Mouse (Mus musculus): ENCODE data around the gene Glyatl3. TPM values are rescaled to one million over a fixed set of nuclear protein-coding genes. Genes with fewer than 3 reads are reported as not detected.
A peak's percentile ranks its signal among the peaks of the same experiment; 100 is the strongest.

The Glyatl3 gene
- not detected for total RNA-seq (2021)

DNA sequence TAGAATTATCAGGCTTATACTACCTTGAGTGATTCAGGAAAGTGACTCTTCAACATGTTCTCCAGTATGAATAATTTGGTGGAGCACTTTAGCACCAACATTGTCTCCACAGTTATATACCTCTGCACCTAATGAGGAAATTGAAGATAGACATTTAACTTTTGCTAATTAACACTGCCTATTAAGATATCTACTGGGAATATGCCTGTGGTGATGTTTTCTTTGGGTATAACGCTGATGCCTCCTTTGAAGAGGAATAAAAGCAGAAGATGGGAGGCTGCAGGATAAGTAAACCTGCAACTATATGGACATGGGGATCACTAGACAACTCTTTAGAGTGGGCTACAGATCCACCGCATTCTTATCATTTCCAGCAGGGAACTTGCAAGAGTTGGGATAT lies at the start of gene Glyatl3:
TSS of gene Glyatl3 (minus strand) at position 101 of the 400 bp plus-strand sequence.
- intact Hi-C loops (cut with DNase I) = loop anchor here (10.0 kb wide), 1 partner anchor 1061 kb away; no protein-coding TSS in a partner anchor
- DNase-seq = no peak

DNA sequence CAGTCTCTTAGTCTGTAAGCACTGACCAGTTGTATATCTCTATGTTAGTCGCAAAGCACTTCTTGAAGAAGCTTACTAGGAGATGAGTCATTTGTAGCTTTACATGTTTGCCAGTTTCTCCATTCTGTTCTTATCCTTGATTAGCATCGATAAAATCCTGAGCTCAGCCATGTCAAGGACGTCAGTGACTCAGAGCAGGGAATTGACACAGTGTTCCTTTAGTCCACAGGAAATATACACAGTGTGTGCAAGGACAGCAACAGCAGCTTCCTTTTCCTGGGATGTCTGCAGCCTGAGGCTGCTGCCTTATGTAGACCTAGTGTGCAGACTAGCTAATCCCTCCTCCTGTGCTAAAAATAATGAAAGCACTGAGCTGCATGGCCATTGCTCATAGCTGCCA lies 34.4 kb upstream of the Glyatl3 start:
- intact Hi-C loops (cut with DNase I) = no loop called here
- DNase-seq = no peak

DNA sequence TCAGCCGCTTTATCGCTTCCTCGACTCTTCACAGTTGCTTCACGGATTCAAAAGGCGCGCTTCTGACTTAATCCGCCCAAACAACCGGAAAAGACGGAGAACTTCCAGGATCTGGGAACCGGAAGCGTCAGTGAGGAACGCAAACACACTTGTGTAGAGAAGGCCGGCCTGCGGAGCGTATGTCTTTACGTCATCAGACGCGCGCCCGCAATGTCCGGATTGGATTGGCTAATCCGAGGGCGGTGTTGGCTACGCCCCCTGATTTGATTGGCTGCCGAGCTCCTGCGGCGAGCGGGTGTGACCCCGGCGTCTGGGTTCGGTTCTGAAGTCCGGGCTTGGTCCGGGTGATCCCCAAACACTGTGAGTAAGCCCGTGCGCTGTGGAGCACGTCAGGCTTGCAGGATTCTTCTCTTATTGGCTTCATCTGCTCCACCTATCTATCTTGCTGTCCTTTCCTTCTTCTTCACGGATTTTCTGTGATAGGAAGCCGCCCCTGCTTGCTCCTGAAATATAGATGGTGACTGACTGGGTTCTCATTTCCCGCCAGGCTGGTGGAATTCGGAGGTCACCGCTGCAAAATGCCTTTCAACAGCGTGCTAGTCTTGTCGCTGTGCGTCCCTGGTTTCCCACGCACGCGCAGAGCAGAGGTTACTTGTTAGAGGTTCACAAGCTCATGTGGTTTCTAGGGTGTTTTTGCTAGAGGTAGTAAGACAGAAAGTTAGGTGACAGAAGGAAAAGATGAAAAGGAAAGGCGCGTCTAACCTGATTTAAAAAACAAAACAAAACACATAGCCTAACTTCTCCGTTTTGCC lies 20.5 kb upstream of the Glyatl3 start, which contains the start of the genes Mut and Cenpq:
TSS of gene Mut (plus strand) at position 266 of the 812 bp plus-strand sequence.
TSS of gene Cenpq (minus strand) at position 628 of the 812 bp plus-strand sequence.
- DNase-seq = peak; percentile 99
- intact Hi-C loops (cut with DNase I) = no loop called here

DNA sequence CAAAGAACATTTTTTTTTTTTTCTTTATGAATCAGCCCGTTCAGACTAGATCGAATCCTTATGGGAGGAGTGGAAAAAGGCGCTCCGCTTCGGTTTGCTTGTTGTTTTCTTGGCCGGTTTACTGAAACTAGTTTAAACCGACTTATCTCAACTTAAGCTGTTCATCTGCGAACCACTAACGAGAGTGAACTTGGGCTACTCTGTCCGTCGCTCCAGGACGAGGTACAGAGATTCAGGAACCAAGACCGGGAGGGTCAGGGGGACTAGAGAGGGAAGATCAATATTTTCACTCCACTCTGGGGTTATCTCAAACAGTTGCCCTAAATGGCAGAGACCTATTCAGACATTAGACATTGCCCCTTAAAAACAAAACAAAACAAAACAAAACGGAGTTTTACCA lies 19.8 kb upstream of the Glyatl3 start:
- intact Hi-C loops (cut with DNase I) = no loop called here
- DNase-seq = no peak

DNA sequence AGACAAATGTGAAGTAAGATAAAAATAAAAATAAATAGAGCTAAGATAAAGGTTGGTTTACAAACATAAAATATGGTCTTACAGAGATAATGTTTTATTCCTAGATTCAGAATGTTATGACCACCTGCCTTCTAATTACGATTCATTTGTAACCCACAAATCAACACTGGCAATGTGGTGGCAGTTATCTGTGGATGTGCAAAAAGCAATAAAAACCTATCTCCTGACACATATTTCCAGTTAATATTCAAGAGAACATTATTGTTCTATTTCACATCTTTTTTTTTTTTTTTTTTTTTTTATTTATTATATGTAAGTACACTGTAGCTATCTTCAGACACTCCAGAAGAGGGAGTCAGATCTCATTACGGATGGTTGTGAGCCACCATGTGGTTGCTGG lies 1.3 kb upstream of the Glyatl3 start:
- intact Hi-C loops (cut with DNase I) = loop anchor here (10.0 kb wide), 1 partner anchor 1059 kb away; no protein-coding TSS in a partner anchor

DNA sequence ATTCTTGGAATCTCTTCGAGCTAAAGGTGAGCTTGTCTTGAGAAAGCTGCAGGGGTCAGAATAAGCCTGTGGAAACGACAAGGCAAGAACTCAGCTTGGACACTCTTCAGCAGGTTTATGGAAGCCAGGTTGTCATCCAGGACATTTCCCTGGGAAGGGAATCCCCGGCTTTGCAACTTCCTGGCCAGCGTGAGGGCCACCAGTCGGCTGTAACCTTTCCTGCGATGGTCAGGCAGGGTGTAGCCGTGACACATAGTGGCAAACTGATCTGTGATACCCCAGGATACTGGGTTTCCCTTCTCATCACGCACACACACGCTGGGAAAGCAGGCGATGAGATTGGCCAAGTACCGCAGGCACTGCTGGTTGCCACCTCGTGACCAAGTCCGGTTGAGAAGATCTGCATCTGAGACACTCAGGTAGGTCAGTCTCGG lies 9.4 kb downstream of the Glyatl3 start:
- peak in 1 of 2 experiments; percentile 7 for DNase-seq
- intact Hi-C loops (cut with DNase I) = no loop called here

More for the DNA sequence above, 1.3 kb upstream of the Glyatl3 start:
- no peak for DNase-seq

DNA sequence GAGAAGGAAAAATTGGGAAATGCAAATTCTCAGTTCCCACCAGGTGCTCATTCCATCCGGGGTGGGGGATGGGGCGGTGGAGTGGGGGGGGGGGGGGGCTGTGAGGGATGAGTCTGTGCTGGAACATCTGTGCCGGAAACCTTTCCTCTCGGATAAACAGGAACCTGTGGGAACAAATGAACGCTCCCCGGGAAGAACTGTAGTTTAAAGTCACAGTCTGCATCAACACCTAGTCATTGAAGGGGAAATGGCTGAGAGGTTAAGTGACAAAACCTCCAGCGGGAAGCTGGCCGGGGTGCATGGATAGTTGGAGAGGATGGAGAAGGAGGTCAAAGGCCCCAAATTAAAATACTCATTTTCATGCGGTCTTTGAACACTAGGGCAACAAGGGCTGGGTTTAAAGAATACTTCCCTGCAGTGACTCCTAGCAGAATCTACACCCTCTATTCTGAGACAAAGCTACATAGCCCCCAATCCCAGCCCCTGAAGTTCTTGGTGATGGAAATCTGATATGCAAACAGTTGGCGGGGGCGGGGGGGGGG lies 10.0 kb downstream of the Glyatl3 start:
- peak in 1 of 2 experiments; percentile 7 for DNase-seq
- intact Hi-C loops (cut with DNase I) = no loop called here

DNA sequence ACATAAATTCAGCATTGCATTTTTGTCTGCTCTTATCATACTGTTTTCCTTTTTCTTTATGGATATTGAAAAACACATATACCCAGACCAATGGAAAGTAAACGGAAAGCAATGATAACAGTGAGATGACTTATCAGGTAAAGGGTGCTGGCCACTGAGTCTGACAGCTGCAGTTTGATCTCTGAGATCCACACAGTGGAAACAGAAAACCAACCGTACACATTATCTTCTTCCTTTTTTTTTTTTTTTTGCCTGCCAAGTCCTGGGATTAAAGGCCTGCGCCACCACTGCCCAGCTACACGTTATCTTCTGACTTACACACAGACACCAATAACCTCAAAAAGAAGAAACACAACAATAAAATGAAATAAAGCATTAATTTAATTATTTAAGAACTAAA lies 10.8 kb downstream of the Glyatl3 start:
- DNase-seq = no peak
- intact Hi-C loops (cut with DNase I) = no loop called here

DNA sequence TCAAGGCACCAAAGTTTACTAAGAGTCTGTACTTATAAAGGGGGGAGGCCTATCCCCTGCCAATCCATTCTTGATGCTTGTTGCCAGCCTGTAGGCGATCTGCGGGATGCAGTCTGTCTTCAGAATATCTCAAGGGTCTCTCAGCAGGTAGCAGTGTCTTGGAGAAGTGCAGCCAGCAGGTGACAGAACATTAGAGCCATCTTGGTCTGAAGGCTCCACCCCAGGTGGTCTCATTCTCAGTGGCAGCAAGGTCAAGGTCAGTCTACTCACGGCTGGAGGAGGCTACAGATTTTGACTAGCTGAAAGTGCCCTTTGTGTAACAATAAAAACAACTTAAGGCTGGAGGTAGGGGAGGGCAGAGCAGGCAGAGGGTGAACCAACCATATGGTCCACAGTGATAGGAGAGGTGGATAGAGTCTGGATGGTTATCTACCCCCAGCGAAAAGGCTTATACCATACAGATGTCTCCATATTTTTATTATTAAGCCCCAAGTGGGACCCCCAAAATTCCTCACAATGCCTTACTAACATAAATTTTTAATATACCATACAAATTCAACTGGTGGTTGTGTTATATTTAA lies 14.3 kb downstream of the Glyatl3 start:
- intact Hi-C loops (cut with DNase I) = no loop called here
- no peak for DNase-seq

DNA sequence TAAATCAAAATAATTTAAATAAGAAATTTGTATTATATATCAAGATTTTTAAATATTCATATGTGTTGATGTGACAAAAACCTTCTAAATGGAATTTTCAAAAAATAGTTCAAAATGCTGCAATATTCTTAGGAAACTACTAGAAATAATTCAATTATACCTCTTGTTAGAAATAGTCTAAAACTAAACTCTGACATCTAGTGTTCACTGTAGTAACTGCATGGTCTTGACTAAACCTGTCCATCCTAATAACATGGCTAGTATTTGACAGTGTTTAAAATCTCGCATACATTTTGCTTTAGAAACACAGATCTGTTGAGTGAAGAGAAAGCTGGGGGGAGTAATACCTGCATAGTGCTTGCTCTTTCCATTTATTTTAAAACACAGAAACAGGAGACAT lies 17.3 kb downstream of the Glyatl3 start:
- peak in 1 of 2 experiments; percentile 20 for DNase-seq
- intact Hi-C loops (cut with DNase I) = loop anchor here (1.0 to 2.0 kb wide), 2 partner anchors 60 to 72 kb away; no protein-coding TSS in a partner anchor

DNA sequence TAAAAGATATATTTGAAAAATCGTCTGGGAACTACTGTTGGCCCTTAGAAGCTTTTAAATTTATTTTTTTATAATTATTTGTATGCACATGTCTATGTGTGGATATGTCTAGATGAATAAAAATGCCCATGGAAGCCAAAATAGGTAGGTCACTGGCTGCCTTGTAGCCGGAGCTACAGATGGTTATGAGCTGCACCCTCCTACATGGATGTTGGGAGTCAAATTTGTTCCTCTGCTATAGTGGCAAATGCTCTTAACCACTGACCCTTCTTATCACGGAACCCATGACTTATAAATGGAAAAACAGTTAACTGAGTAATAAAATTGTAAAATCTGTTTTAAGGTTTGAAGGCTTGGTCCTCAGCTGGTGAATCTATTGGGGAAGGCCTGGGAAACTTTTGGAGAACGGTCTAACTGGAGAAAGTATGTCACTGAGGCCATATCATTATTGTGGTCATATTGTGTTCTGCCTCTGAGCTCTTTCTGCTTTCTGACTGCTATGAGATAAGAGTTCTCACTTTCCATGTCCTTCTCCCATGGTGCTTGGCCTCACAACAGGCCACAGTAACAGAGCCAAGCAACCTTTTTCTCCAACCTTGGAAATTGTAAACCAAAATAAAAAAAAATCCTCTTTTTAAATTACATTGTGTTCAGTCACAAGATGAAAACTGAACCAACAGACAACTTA lies 26.2 kb downstream of the Glyatl3 start:
- intact Hi-C loops (cut with DNase I) = no loop called here
- DNase-seq = no peak

DNA sequence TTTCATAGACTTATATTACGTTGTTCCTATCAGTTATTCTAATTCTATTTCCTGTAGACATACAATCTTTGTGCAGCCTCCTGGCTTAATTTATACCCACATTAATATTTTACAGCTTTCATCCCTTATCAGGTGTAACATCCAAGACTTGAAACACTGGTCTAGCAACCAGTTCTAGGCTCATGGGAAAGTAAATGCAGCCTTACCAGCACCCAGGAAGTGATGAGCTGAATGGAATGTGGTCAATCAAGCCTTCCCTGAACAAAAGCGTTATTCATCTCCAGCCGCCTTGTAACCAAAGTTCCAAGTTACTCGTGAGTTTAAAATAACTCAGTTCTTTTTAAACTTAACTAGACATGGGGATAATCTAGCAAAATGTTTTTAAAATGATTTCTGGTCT lies 29.0 kb downstream of the Glyatl3 start:
- intact Hi-C loops (cut with DNase I) = no loop called here
- no peak for DNase-seq

DNA sequence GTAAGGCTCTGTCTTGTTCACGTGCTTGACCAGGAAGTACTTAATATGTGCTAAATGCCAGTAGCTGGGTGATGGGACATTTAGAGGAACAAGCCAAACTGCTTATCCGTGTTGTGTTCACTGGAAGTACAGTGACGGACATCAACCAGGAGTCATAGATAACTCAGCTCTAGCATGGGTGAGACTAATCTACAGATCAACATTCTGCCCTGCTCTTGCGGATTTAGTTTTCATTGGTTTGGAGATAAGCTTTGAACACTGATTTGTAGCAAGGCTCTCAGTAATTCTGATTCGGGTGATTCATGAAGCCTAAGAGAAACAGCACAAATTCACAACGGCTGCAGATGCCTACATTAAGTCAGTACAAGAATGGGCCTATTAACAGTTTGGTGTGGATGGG lies 32.0 kb downstream of the Glyatl3 start:
- no peak for DNase-seq
- intact Hi-C loops (cut with DNase I) = no loop called here

DNA sequence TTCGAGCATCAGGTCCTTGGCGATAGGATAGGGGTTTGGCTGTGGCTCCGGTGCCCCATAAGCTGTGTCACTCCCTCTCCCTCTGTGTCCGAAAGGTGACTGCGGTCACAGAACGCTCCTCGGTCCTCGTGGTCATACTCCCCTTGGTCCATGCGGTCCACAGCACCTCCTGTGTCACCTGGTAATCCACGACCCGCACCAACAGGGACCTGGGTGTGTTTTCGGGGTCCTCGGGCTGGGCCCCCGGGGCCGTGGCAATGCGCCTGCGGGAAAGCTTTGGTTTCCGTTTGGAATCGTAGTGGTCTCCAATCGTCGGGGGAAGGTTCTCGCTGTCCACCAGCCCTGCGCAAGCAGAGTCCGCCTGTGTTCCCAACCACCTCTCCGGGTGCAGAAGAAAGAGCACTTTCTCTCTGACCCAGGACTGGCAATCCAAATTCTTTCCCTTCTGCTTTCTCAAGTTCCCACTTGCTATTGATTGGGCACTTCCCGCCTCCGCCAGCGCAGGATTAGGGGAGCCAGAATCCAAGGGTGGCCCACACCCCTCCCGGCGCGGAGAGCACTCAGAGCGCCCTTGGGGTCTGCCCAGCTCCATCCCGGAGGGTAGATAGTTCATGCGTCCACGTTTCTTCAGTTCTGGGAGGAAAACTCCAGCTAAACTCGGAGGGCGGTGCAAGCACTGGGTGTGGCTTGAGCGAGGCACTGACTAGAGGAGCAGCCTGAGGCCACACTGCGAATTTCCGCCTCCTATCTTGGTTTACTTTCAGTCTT lies 34.0 kb downstream of the Glyatl3 start, which contains the start of gene 9130008F23Rik:
TSS of gene 9130008F23Rik (minus strand) at position 636 of the 768 bp plus-strand sequence.
- DNase-seq = peak; percentile 59 to 63
- intact Hi-C loops (cut with DNase I) = no loop called here

DNA sequence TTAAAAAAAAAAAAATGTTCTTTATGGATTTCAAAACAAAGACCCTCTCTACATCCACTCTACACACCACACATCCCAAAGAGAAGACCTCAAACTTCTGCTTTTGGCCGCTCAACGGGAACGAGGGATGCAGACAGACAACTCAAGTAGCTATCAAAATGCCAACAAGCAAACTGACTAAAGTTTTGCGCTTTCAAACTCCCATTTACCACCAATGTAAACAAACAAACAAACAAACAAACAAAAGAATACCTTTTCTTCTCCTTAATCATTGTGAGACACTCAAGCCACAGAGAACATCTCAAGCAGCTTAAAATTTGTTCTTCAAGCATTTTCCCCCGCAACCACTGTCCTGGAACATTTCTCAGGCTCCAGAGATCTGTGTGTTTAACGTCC lies 34.6 kb downstream of the Glyatl3 start:
- no peak for DNase-seq
- intact Hi-C loops (cut with DNase I) = no loop called here

DNA sequence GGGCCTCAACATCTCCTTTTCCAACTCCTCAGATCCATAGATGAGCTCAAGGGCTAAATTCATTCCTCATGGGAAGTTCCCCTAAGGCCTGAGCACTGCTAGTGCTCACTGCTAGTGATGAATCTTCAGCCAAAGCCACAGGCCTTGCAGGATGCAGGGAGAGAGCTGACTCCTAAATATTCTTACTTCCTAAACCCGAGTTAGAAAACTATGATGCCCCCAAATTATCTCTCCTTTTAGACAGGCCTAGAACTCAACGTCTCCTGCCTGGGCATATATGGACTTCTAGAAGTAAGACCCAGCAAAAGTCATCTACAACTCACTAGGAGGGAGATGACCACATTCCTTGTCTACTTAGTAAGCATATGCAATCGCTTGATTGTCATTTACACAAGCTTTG lies 36.4 kb downstream of the Glyatl3 start:
- intact Hi-C loops (cut with DNase I) = no loop called here
- DNase-seq = no peak

DNA sequence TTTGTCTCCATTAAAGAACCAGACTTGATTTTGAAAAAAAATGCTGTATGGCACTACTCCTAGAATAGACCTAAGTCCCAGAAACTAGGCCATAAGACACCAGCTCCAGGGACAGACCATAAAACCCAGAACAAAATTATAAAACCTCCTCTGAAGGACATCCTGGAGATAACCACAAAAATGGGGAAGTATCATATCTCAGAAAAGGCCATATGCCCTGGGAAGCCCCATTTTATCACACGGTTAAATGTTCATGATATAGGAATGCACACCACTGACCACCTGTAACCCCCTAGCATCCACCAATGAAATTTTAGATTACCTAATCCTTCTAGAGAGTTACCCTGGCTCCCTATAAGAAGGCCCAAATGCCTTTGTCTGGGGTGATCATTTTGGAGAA lies 38.6 kb downstream of the Glyatl3 start:
- DNase-seq = no peak
- intact Hi-C loops (cut with DNase I) = no loop called here

DNA sequence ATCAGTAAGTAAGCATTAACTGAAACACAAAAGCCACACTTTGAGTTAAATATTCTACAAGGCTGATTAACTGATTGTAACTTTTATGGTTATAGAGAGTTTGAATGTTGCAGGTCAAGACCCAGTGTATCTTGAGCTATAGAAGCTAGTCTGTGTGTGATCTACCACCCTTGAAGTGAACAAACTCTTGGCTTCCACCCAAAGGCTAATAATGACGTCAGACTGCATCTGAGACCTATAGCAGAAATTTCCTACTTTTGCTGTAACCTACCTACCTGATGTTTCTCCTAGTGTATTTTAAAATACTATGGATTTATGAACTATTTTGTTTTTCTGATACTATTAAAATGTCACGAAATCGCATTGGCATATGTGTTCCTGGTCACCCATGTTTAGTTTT lies 39.4 kb downstream of the Glyatl3 start:
- intact Hi-C loops (cut with DNase I) = no loop called here
- DNase-seq = no peak

DNA sequence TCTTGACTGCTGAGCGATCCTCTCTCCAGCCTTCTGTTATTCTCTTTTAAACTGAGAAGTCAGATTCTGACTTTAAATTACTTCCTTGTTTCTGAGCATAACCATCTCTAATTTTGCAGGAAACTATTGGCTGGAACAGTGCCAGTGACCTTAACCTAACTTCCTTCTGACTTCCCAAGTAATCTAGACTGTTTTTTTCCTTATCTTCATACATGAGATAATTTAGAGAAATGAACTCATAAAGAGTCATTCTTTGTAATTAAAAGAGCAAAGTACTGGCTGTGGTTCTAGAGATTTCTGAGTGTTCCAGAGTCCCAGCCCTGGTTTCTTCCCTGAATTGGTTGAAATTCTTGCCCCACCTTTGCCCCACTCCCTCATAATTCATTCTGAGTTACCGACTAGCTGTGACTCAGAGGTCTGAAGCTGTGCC lies 40.6 kb downstream of the Glyatl3 start:
- DNase-seq = peak; percentile 10 to 12
- intact Hi-C loops (cut with DNase I) = no loop called here

DNA sequence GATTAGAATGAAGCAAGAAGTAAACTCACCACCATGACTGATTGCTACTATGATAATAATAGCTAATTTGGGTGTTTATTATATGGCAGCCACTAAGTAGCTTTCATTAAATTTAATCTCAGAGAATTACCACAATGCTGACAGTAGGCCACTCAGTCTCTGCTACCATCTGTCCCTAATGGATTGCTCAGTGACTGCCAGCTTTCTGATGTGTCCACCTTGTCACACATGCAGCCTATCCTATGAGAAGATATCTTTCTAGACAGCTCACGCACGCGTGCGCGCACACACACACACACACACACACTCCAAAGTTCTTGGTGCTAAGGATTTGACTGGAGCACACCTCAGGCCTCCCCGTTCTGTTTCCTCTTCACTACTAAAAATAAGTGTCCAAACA lies 41.5 kb downstream of the Glyatl3 start:
- intact Hi-C loops (cut with DNase I) = no loop called here
- DNase-seq = no peak
